Comparison of ENCODE assay signal across 8 mouse cellular contexts in genomic region chr2:168169800-168170113, GRCm38 (mm10). TPM values are rescaled to one million over a fixed set of nuclear protein-coding genes. Genes with fewer than 3 reads are reported as not detected.
A peak's percentile ranks its signal among the peaks of the same experiment; 100 is the strongest.
DNase-seq lines count a peak whose midpoint lies in the region; ATAC-seq and TF ChIP-seq lines count a peak whose summit lies in the region.

No protein-coding gene starts in this region.

- H3K36me3 ChIP-seq in heart, postnatal 0 days (replicated peaks; ENCODE audit: control insufficient read depth, insufficient read depth, low read length) = no peaks in the 10 kb centered on the region
- no peaks in the 10 kb centered on the region for H3K36me3 ChIP-seq in hindbrain, embryonic 15.5 days

- no peaks in the 10 kb centered on the region for H3K27me3 ChIP-seq in heart, postnatal 0 days (ENCODE audit: control insufficient read depth, insufficient read depth, low read length)
- no peaks in the 10 kb centered on the region for H3K27me3 ChIP-seq in hindbrain, embryonic 15.5 days

- H3K27ac ChIP-seq in heart, postnatal 0 days (ENCODE audit: low read depth) = peak overlapping the region; percentile 75
- peak overlapping the region; percentile 74 for H3K27ac ChIP-seq in bone marrow, adult 2 months (ENCODE audit: control insufficient read depth, insufficient read depth, low read depth, low read length, poor library complexity)
- 0 out of 2 replicates have a peak overlapping the region, but pooled peaks have one; percentile 31 for H3K27ac ChIP-seq in hindbrain, embryonic 15.5 days (replicated peaks)

- H3K4me2 ChIP-seq in heart, postnatal 0 days (ENCODE audit: low read depth, low read length) = peak overlapping the region; percentile 65
- peak overlapping the region; percentile 3; the same call in 1 of the 2 replicates for H3K4me2 ChIP-seq in hindbrain, embryonic 15.5 days

- ATAC-seq in heart, postnatal 0 days (ENCODE audit: insufficient read depth, low read depth) = peak; percentile 16; the same call in 1 of the 2 replicates
- ATAC-seq in hindbrain, embryonic 15.5 days (ENCODE audit: low FRiP score, low read depth) = no peak
- ATAC-seq in megakaryocyte, adult 5-6 weeks (ENCODE audit: poor library complexity, severe bottlenecking) = peak; percentile 11

- WGBS in heart, postnatal 0 days = 7% methylated on average over 9 of the region's 9 CpGs
- 2% methylated on average over 9 of the region's 9 CpGs for WGBS in bone marrow, adult 2 months
- WGBS in hindbrain, embryonic 15.5 days = 9% methylated on average over 9 of the region's 9 CpGs

- no peak for DNase-seq in heart, postnatal 0 days (ENCODE audit: low spot score)
- no peak for DNase-seq in heart, postnatal 14 days
- no peak for DNase-seq in gastrocnemius, adult 8-10 months (ENCODE audit: low spot score in 2 of 2)
- DNase-seq in adrenal gland, adult 2 months = no peak
- DNase-seq in left cerebral cortex, postnatal 25 days (ENCODE audit: low spot score in 2 of 2) = no peak

- TF ChIP-seq CTCF in heart, postnatal 0 days (IDR thresholded peaks at IDR 0.05; ENCODE audit: low read depth) = no peak
- no peak for TF ChIP-seq CTCF in bone marrow, adult 2 months (IDR thresholded peaks at IDR 0.05; ENCODE audit: control insufficient read depth, insufficient read depth, low read length)

- TF ChIP-seq POLR2A in bone marrow, adult 2 months (IDR thresholded peaks at IDR 0.05; ENCODE audit: borderline replicate concordance, control insufficient read depth, low read depth, low read length) = no peak

- no peak for TF ChIP-seq EP300 in heart, postnatal 0 days (IDR thresholded peaks at IDR 0.05; ENCODE audit: low read depth)

- H3K9ac ChIP-seq in heart, postnatal 0 days (replicated peaks; ENCODE audit: low read depth, low read length) = peak overlapping the region; percentile 42; the same call in 1 of the 2 replicates
- no peak overlapping the region for H3K9ac ChIP-seq in hindbrain, embryonic 15.5 days

- H3K4me3 ChIP-seq in heart, postnatal 0 days (ENCODE audit: low read depth, low read length) = peak overlapping the region; percentile 44
- peak overlapping the region; percentile 44 for H3K4me3 ChIP-seq in bone marrow, adult 2 months (replicated peaks; ENCODE audit: control insufficient read depth, low read depth, low read length)
- no peak overlapping the region for H3K4me3 ChIP-seq in hindbrain, embryonic 15.5 days

- peaks cover 19% of the 10 kb centered on the region for H3K4me1 ChIP-seq in heart, postnatal 0 days (ENCODE audit: control insufficient read depth, insufficient read depth)
- H3K4me1 ChIP-seq in bone marrow, adult 2 months (ENCODE audit: control insufficient read depth, insufficient read depth, low read length) = no peaks in the 10 kb centered on the region
- H3K4me1 ChIP-seq in hindbrain, embryonic 15.5 days (replicated peaks) = peaks cover 17% of the 10 kb centered on the region

- intact Hi-C loops in heart, postnatal 14 days (cut with DNase I) = no loop called here
- intact Hi-C loops in left cerebral cortex, postnatal 25 days (cut with DNase I) = no loop called here

- H3K9me3 ChIP-seq in heart, postnatal 0 days (replicated peaks; ENCODE audit: control insufficient read depth, low read length) = no peaks in the 10 kb centered on the region
- H3K9me3 ChIP-seq in hindbrain, embryonic 15.5 days = no peaks in the 10 kb centered on the region

RNA-seq across cellular contexts. Expression of gene Adnp, which starts 37.2 kb away (rescaled TPM):
- total RNA-seq in heart, postnatal 0 days (2014; rRNA removed; ENCODE audit: low replicate concordance) = 11.2 and 28.2 TPM in 2 replicates
- polyA plus RNA-seq in heart, postnatal 0 days (2015; fragmentation: Nextera tagmentation; extraction: Ambion mirVana) = 1.4 and 2.4 TPM in 2 replicates
- total RNA-seq in heart, postnatal 14 days (2021) = 10 to 100 TPM; 39.6 to 41.7 TPM
- polyA plus RNA-seq in bone marrow, adult 2 months (2011; ENCODE audit: insufficient read depth, insufficient read length, low replicate concordance, missing spikeins) = 4.1 and 10.8 TPM in 2 replicates
- polyA plus RNA-seq in hindbrain, embryonic 15.5 days (2015; fragmentation: Nextera tagmentation; extraction: Ambion mirVana) = 14.7 and 15.3 TPM in 2 replicates
- total RNA-seq in megakaryocyte, adult 5-6 weeks (2015) = 17.2 and 21.8 TPM in 2 replicates
- total RNA-seq in megakaryocyte, adult 5-6 weeks (2017) = 2.3 and 4.9 TPM in 2 replicates
- 10 to 100 TPM in 3 of 4 experiments, 1 to 10 TPM in 1; 7.4 to 16.6 (median 13.8) TPM for total RNA-seq in gastrocnemius, adult 8-10 months (2022)
- 10 to 100 TPM; 43.9 to 65.5 TPM for total RNA-seq in adrenal gland, adult 2 months (2021)
- 16.4 and 18.6 TPM in 2 replicates for polyA plus RNA-seq in adrenal gland, adult 2 months (2012; rRNA removed)
- total RNA-seq in left cerebral cortex, postnatal 25 days (2021) = 10 to 100 TPM; 79.6 to 83.3 TPM
